Mouse (Mus musculus) forebrain, embryonic 16.5 days (tissue): Measurements from ENCODE around the gene Ocln. TPM values are rescaled to one million over a fixed set of nuclear protein-coding genes. Genes with fewer than 3 reads are reported as not detected.

ENCODE experiments used
- ATAC-seq: fragments of 200-750 bp; cut with Nextera tagmentation; 2 replicates; pipeline ENCODE4 v1.8.0; 2017; ENCODE audit warnings: mild to moderate bottlenecking, moderate library complexity
- H3K27ac ChIP-seq: fragments of 300-500 bp; sonication (generic); 2 replicates; pipeline ENCODE4 v1.5.1; 2014; ENCODE audit warnings: low read length, control low read depth
- H3K27me3 ChIP-seq: fragments of 300-500 bp; sonication (generic); replicated peaks from 2 replicates; pipeline ENCODE4 v1.6.1; 2014; ENCODE audit warnings: low read length; ENCODE audit not compliant: control insufficient read depth, insufficient read depth
- H3K36me3 ChIP-seq: fragments of 300-500 bp; sonication (generic); 2 replicates; pipeline ENCODE4 v1.6.1; 2014; ENCODE audit not compliant: control insufficient read depth, insufficient read depth
- H3K4me1 ChIP-seq: fragments of 300-500 bp; sonication (generic); replicated peaks from 2 replicates; pipeline ENCODE4 v1.6.1; 2014; ENCODE audit warnings: low read length; ENCODE audit not compliant: control insufficient read depth, insufficient read depth
- H3K4me2 ChIP-seq: fragments of 300-500 bp; sonication (generic); 2 replicates; pipeline ENCODE4 v1.6.1; 2014; ENCODE audit warnings: mild to moderate bottlenecking, low read length, control low read depth
- H3K4me3 ChIP-seq: fragments of 300-500 bp; sonication (generic); replicated peaks from 2 replicates; pipeline ENCODE4 v1.5.1; 2014; ENCODE audit warnings: mild to moderate bottlenecking, low read length, control low read depth
- H3K9ac ChIP-seq: fragments of 300-500 bp; sonication (generic); replicated peaks from 2 replicates; pipeline ENCODE4 v1.6.1; 2014; ENCODE audit warnings: low read depth, low read length, control low read depth
- H3K9me3 ChIP-seq: fragments of 300-500 bp; sonication (generic); 2 replicates; pipeline ENCODE4 v1.6.1; 2016; ENCODE audit warnings: low read length; ENCODE audit not compliant: control insufficient read depth
- WGBS: fragments of 180-500 bp; shearing (Covaris S2); extraction: QIAGEN DNeasy Blood & Tissue Kit; methylation state at CpG from one replicate; pipeline ENCODE4 v1.1.7; 2014; 5-methylcytosine and 5-hydroxymethylcytosine counted together
- polyA plus RNA-seq: library from polyadenylated mRNA; unstranded; fragments of >200 nt; fragmentation: Nextera tagmentation; extraction: Ambion mirVana; gene quantifications from 2 replicates; pipeline ENCODE4 v1.2.1, GENCODE M21; 2015

The Ocln gene
- polyA plus RNA-seq, 1 experiment from 2014 or later = 7.8 TPM

DNA sequence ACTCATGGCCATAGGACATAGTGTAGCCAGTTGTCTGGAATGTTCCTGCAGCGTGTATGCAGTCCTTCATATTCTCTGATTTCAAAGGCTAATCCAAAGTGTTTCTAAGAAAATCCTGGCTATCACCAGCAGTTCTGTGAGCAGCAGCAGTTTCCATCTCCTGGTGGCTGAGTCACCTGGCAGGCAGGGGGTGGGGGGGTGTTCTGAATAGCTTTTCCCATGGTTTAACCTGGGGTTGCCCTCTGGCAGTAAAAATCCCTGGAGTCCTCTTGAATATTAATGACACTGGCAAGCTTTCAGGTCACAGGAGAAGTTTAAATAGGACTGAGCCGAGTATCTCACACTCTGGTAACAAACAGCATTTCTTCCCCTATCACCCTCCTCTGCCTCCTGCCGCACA is 29.2 kb upstream of the Ocln start:
- no peaks in the 10 kb centered on the region for H3K9me3 ChIP-seq
- 0 out of 2 replicates have a peak, but pooled peaks cover 2% of the 10 kb centered on the region for H3K4me1 ChIP-seq
- H3K4me2 ChIP-seq = no peak overlapping the region
- H3K9ac ChIP-seq = no peak overlapping the region
- no peaks in the 10 kb centered on the region for H3K36me3 ChIP-seq
- H3K4me3 ChIP-seq = no peak overlapping the region
- no peak for ATAC-seq
- 35% methylated on average over 3 of the region's 3 CpGs for WGBS
- H3K27me3 ChIP-seq = no peaks in the 10 kb centered on the region
- no peak overlapping the region for H3K27ac ChIP-seq

GRCm38 (mm10) chr13:100579951-100580350 is 27.4 kb upstream of the Ocln start:
- no peak overlapping the region for H3K4me2 ChIP-seq
- no peak overlapping the region for H3K9ac ChIP-seq
- no peak overlapping the region for H3K27ac ChIP-seq
- ATAC-seq = no peak
- 0 out of 2 replicates have a peak, but pooled peaks cover 2% of the 10 kb centered on the region for H3K4me1 ChIP-seq
- no peak overlapping the region for H3K4me3 ChIP-seq
- no peaks in the 10 kb centered on the region for H3K27me3 ChIP-seq
- no peaks in the 10 kb centered on the region for H3K9me3 ChIP-seq
- H3K36me3 ChIP-seq = no peaks in the 10 kb centered on the region

DNA sequence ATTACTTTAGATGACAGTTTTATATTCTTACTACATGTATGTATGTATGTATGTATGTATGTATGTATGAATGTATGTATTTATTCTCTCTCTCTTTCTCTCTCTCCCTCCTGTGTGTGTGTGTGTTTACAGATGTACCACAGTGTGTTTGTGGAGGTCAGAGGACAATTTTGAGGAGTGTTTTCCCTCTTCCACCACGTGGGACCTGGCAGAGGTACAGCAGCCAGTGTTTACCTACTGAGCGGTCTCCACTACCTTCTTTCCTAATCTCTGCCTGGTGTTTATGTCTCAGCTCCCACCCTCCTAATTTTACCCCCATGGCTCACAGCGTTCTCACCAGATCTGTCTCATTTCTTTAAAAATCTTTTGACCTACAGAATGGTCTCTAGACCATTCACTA is 26.7 kb upstream of the Ocln start:
- H3K9me3 ChIP-seq = no peaks in the 10 kb centered on the region
- no peak overlapping the region for H3K9ac ChIP-seq
- 65% methylated on average over 3 of the region's 3 CpGs for WGBS
- H3K27ac ChIP-seq = no peak overlapping the region
- no peaks in the 10 kb centered on the region for H3K27me3 ChIP-seq
- no peaks in the 10 kb centered on the region for H3K36me3 ChIP-seq
- 0 out of 2 replicates have a peak, but pooled peaks cover 2% of the 10 kb centered on the region for H3K4me1 ChIP-seq
- no peak overlapping the region for H3K4me3 ChIP-seq
- no peak for ATAC-seq
- H3K4me2 ChIP-seq = no peak overlapping the region

DNA sequence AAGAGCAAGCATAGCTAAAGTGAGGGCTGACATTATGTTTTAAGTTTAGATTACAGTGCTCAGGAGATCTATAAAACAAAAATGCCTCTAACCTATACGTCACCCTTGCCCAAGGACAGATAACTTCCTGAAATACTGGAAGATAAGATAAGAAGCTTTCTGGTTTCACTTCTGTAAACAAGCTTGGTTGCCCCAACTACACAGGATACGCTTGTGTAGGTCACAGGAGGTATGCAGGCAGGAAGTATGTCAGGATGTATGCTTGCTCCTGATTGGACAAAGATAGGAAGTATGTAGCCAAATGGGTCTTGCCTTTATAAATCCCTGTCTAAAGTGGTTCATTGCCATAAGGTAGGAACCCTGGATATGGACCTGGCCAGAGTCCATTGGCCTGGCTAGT is 23.4 kb upstream of the Ocln start:
- Histone ChIP-seq H3K9ac (no peak overlapping the region), H3K4me3 (no peak overlapping the region), H3K4me2 (no peak overlapping the region), H3K9me3 (no peaks in the 10 kb centered on the region), H3K36me3 (no peaks in the 10 kb centered on the region), H3K27me3 (no peaks in the 10 kb centered on the region), H3K27ac (no peak overlapping the region), H3K4me1 (no peaks in the 10 kb centered on the region)
- ATAC-seq = no peak
- WGBS = 83% methylated on average over 2 of the region's 2 CpGs

DNA sequence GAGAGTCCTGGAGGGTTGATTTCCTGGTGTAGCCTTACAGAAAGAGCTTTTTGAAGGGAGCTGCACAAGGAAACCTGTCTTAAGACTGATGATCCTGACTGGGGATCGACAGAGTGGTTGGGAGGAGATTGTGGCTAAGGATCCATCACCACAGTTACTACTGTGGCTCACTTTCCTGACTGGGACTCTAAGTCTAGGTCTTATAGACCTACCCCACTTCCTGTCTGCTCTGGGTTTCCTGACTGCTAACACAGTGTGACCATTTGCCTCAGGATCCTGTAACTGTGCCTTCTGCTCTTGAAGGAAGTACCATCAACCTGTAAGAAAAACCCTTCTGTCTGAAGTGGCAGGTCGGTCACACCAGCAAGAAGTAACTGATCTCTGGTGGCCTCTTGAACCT is 18.2 kb upstream of the Ocln start:
- no peaks in the 10 kb centered on the region for H3K36me3 ChIP-seq
- H3K9me3 ChIP-seq = no peaks in the 10 kb centered on the region
- H3K4me2 ChIP-seq = no peak overlapping the region
- no peak overlapping the region for H3K4me3 ChIP-seq
- no peaks in the 10 kb centered on the region for H3K27me3 ChIP-seq
- no peak overlapping the region for H3K27ac ChIP-seq
- no peaks in the 10 kb centered on the region for H3K4me1 ChIP-seq
- no peak for ATAC-seq
- 77% methylated on average over 2 of the region's 2 CpGs for WGBS
- no peak overlapping the region for H3K9ac ChIP-seq

DNA sequence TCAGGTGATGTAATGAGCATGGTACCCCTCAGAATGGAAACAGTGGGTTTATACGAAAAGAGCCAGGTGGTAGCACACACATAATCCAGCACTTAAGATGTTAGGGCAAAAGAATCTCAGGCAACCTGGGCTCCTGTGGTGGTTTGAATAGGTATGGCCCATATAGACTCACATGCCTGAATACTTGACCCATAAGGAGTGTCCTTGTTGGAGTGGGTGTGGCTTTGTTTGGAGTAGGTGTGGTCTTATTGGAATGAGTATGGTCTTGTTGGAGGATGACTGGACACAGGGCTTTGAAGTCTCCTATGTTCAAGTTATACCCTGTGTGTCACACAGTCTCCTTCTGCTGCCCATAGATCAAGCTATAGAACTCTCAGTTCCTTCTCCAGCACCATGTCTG is 15.8 kb upstream of the Ocln start:
- H3K4me3 ChIP-seq = no peak overlapping the region
- ATAC-seq = no peak

DNA sequence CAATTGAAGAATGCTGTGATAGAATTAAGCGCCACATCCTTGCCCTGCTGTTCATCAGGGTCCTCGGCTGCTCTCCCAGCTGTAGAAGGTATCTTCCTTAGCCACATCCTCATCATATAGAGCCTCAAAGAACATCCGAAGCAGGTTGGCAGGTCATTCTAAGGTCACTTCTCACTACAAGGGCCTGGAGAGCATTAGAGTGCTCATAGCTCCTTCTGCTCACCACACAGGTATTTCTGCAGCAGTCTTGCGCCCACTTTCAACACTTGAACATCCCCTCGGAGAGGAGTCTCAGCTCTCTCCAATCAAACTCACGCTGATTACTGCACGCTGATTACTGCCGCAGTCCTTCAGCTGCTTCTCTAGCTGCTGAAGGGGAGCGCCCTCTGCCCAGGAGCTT is 6.9 kb upstream of the Ocln start:
- H3K4me1 ChIP-seq = no peaks in the 10 kb centered on the region
- H3K9ac ChIP-seq = no peak overlapping the region
- H3K9me3 ChIP-seq = no peaks in the 10 kb centered on the region
- no peak overlapping the region for H3K4me2 ChIP-seq
- H3K4me3 ChIP-seq = no peak overlapping the region
- no peak for ATAC-seq
- H3K36me3 ChIP-seq = no peaks in the 10 kb centered on the region
- 81% methylated on average over 9 of the region's 9 CpGs for WGBS
- H3K27me3 ChIP-seq = peaks cover 4% of the 10 kb centered on the region
- no peak overlapping the region for H3K27ac ChIP-seq

More for the DNA sequence above, 15.8 kb upstream of the Ocln start:
- Histone ChIP-seq H3K9ac (no peak overlapping the region), H3K27me3 (no peaks in the 10 kb centered on the region), H3K4me2 (no peak overlapping the region), H3K36me3 (no peaks in the 10 kb centered on the region), H3K9me3 (no peaks in the 10 kb centered on the region), H3K27ac (no peak overlapping the region), H3K4me1 (no peaks in the 10 kb centered on the region)
- WGBS = 91% methylated on average over 1 of the region's 1 CpGs

DNA sequence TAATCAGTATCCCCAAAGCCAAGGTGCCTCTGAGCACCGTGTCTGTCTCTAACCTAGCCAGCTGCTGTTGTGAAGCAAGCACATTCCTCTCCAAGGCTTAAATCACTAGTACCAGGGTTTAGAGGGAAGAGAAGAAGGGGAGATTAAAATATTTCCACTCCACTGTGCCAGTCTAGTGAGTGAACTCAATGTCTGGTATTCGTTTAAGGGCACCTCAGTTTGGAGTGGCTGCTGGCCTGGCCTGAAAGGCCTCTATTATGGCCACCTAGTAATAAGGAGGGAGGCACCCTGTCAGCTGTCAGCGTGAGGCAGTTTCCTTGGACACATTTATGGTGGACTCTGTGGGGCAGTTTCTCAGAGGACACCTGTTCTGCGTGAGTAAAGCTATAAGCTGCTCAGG is 4.5 kb upstream of the Ocln start:
- peaks cover 19% of the 10 kb centered on the region for H3K27me3 ChIP-seq
- WGBS = 68% methylated on average over 4 of the region's 4 CpGs
- no peaks in the 10 kb centered on the region for H3K36me3 ChIP-seq
- H3K9ac ChIP-seq = no peak overlapping the region
- H3K4me2 ChIP-seq = no peak overlapping the region
- H3K4me1 ChIP-seq = peaks cover 10% of the 10 kb centered on the region
- H3K9me3 ChIP-seq = no peaks in the 10 kb centered on the region
- H3K27ac ChIP-seq = no peak overlapping the region
- ATAC-seq = no peak
- no peak overlapping the region for H3K4me3 ChIP-seq

DNA sequence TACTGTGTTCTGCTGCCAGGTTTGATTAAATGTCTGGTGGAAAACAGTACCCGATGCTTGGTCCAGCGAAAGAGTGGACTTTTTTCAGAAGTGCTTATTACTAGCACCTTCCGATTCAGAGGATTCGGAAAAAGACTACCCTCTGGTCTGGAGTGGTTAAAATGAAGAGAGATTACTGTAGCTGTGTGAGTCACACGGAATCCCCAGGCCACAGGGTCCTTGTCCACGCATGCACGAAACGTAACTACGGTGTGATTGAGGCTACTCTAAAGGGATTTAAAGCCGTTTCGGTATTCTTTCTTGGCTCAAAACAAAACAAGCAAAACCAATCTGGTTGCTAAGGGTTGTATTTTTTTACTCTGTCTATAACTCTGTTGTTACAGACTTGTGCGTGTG is 522 bp upstream of the Ocln start:
- Histone ChIP-seq H3K36me3 (no peaks in the 10 kb centered on the region), H3K9me3 (no peaks in the 10 kb centered on the region), H3K27me3 (peaks cover 41% of the 10 kb centered on the region), H3K27ac (no peak overlapping the region), H3K9ac (peak overlapping the region; percentile 49), H3K4me1 (peaks cover 18% of the 10 kb centered on the region), H3K4me3 (peak overlapping the region; percentile 67), H3K4me2 (peak overlapping the region; percentile 98)
- 3% methylated on average over 12 of the region's 12 CpGs for WGBS
- no peak for ATAC-seq

DNA sequence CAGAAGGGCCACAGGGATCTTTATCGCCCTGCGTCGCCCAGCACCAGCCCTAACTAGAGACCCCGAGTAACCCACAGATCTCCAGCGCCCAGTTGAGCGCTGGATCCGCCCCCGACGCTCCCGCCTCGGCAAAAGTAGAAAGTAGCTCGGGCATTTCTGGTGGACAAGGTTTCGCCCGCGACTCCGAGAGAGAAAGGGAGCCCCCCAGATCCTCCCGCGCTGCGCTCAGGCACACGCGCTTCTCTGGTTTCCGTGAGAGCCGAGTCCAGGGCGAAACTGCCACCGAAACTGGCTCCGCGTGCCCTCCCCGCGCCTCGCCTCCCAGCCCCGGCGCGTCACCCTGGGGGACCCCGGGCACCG is 529 bp downstream of the Ocln start:
- H3K9me3 ChIP-seq = no peaks in the 10 kb centered on the region
- H3K9ac ChIP-seq = peak overlapping the region; percentile 49
- H3K4me2 ChIP-seq = peak overlapping the region; percentile 98
- no peak overlapping the region for H3K27ac ChIP-seq
- peak; percentile 56 for ATAC-seq
- WGBS = under 1% methylated on average over 32 of the region's 35 CpGs
- peak overlapping the region; percentile 67 for H3K4me3 ChIP-seq
- peaks cover 18% of the 10 kb centered on the region for H3K4me1 ChIP-seq
- H3K36me3 ChIP-seq = no peaks in the 10 kb centered on the region
- H3K27me3 ChIP-seq = peaks cover 41% of the 10 kb centered on the region
